Mouse (Mus musculus) urinary bladder, postnatal 4 days (tissue): ENCODE results near the gene Egfl6.

ENCODE experiments used
- DNase-seq, 2 experiments: peaks; one replicate each; pipeline ENCODE4 v3.0.0; 2021 to 2022; ENCODE audit warnings: low spot score in 2 of 2

Gene Egfl6

GRCm38 (mm10) chrX:166584947-166585824 is at the start of gene Egfl6:
TSS of gene Egfl6 (minus strand) at chrX:166585720.
- peak in 1 of 2 experiments; percentile 58 for DNase-seq

GRCm38 (mm10) chrX:166626866-166627570 is 41.5 kb upstream of the Egfl6 start:
- DNase-seq = peak in 1 of 2 experiments; percentile 17

- no peak for DNase-seq
These were observed 40.7 kb upstream of the Egfl6 start for GRCm38 (mm10) chrX:166626174-166626573.

- DNase-seq = no peak
These were observed 37.7 kb upstream of the Egfl6 start for GRCm38 (mm10) chrX:166623176-166623575.

- no peak for DNase-seq
These were observed 36.2 kb upstream of the Egfl6 start for GRCm38 (mm10) chrX:166621560-166622301.

DNA sequence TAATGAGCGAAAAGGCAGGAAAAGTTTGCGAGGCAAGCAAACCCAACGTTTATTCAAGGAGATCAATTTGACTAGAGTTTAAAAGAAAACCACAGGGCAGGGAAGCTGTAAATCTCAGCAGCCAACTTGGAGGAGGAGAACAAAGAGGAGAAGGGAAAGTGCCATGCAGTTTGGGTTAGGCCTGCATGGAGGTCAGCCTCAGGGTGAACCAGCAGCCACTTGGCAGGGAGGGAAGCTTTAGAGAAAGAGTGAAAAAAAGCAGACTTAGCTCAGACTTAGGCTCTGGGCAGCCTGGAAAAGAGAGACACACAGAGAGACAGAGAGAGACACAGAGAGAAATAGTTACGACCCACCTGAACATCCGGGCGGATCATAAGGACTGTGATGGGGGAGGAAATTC is 35.4 kb upstream of the Egfl6 start:
- no peak for DNase-seq

- no peak for DNase-seq
These were observed 33.6 kb upstream of the Egfl6 start for GRCm38 (mm10) chrX:166619084-166619483.

DNA sequence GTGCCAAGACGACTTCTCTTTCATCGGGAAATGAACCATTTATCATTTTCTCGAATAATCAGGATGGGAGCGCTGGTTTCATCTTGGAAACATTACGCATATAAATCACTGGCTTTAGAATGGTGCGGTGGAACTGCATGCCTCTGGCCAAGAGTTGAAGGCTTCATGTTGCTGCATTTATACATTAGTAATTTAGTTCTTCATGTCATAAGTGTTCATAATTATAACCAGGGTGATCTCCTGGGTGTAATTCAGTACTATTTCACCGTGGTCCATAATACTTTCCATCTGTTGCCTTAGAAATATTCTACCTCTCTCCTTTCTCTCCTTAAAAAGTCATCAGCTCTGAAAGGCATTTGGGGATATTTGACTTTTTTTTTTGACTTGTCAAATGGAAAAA is 29.7 kb upstream of the Egfl6 start:
- DNase-seq = no peak

- DNase-seq = no peak
These were observed 9.4 kb downstream of the Egfl6 start for GRCm38 (mm10) chrX:166576111-166576510.

GRCm38 (mm10) chrX:166565983-166566382 is 19.5 kb downstream of the Egfl6 start:
- DNase-seq = no peak

GRCm38 (mm10) chrX:166565401-166565800 is 20.1 kb downstream of the Egfl6 start:
- peak in 1 of 2 experiments; percentile 15 for DNase-seq

GRCm38 (mm10) chrX:166564900-166565299 is 20.6 kb downstream of the Egfl6 start:
- no peak for DNase-seq

DNA sequence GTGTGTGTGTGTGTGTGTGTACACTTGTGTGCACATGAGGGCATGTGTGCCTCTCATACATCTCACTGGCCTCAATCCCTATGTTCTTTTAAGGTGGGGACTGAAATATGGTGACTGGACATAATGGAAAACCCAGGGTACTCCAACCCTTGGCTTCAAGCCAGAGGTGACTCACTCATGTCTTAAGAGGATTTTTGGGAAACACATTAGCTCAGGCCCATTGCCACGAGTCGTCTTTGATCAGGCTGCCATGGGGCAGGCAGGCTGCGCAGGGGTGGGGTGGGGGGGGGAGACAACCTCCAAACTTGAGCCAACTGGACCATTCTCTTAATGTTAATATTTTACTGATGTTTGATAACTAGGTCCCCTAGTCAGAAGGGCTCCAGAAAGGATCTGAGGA is 26.2 kb downstream of the Egfl6 start:
- DNase-seq = no peak

GRCm38 (mm10) chrX:166552355-166552754 is 33.2 kb downstream of the Egfl6 start:
- no peak for DNase-seq

DNA sequence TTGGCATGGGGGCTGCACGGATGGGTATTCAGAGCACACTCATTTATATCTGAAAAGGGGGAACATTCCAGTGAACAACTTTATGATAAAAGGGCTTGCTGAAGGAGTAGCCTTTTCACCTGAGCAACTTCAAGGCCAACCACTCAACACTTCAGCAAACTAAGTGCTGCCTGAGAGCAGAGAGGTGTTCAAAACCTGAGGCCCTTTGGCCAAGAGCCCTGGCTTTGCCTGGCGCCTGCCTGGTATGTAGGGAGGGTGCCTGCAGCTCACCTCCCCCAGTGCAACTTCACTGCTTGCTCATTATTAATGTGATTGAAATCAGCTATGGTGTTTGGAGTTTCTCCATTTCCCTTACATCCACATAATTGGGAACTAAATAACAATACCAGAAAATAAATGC is 39.0 kb downstream of the Egfl6 start:
- no peak for DNase-seq

DNA sequence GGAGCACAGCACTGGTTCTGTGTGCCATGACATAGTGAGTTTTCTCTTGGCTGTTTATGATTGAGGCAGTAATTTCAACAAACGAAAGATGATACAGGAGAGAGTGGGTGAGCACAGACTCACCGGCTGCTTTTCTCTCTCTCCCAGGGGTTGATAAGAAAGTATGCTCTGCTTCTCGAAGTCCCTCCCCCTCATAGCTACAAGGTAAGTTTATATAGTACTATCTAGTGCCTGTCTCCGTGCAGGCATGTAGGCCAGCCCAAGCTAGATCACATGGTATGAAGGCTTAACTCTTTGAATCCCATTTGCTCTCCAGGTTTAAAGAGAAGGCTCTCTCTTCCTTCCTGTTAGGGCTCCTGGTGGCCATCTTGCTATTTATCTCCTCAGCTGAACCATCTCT is 50.4 kb downstream of the Egfl6 start:
- no peak for DNase-seq

DNA sequence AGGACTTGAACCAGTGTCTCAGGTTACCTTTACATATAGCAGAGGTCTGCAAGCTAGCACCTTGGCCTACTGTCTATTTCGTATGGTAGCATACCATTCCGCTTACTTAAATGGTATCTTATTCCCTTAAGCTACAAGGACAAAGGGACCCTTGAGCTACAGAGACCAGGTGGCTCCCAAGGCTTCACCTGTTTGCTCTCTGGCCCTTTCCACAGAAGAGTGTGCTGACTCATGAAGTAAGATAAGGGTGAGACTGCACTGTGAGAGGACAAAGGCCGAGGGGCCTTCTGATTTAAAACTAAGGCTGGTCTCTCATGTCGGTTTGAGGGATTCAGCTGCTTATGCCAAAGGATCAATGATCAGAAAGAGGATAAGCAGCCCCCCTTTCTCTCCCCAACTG is 52.1 kb downstream of the Egfl6 start:
- no peak for DNase-seq

DNA sequence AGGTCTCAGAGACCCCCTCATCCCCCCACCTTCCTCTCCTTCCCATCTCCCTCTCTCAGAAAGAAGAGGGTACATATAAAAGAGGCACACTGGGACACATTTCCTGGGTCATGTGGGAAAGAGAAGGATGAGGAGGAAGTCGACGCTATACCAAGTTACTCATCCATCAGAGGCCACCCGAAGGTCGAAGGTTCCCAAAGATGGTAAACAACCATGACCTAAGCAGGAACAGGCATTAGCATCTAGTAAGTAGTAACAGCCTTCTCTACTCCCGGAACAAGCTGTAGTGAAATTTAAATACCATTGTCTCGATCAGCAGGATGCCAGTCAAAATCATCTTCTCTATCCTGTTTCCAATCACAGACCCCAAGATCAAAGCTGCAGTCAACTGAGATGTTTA is 53.8 kb downstream of the Egfl6 start:
- no peak for DNase-seq

DNA sequence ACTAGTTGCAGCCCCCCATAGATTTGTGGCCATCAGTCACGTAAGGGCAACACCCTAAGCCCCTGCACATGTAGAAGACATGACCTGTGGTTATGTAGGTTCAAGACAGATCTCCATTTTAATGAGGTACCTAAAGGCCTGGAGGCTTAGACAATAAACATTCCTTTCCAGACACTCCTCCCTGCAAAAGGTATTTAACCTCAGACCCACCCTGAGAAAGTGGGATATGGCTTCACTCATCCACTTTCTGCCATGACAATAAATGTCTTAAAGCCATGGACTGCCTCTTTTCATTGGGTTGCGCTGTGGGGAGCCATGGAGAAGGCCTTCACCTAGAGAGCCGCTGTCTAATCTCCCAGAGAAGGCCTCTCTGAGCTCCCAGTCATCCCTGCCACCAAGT is 57.4 kb downstream of the Egfl6 start:
- DNase-seq = no peak

DNA sequence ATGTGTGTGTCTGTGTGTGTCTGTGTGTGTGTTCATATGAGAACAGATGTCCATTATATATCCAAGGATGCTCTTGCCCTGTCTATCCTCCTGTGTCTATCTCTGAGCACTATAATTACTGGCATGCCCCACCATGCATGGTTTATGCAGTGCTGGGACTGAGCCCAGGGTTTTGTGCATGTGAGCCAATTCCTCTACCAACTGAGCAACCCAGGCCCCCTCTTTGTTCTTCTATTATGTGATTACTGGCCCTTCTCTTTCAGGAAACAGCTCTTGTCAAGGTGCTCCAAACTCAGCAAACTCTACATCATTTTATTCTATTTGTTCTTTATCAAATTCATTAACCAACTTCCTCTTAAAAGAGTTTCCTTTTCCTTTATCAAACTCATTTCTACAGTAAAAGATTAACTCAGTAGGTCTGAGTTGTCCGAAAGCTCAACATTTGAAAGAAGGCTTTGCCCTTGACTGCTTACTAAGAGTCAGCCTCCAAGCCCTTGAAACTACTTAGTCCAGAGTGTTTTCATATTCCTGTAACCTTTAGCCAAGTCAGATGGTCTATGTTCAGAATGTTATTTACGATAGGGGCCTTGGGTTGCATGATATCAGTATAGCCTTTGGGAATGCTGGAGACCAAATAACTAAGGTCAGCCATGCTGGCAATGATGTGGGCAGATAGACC is 59.7 kb downstream of the Egfl6 start:
- DNase-seq = no peak

- no peak for DNase-seq
These were observed 64.7 kb downstream of the Egfl6 start for GRCm38 (mm10) chrX:166520782-166521181.

GRCm38 (mm10) chrX:166518345-166518744 is 67.2 kb downstream of the Egfl6 start, which contains the start of gene Tceanc:
TSS of gene Tceanc (minus strand) at chrX:166518567.
- no peak for DNase-seq
